Comparison of ENCODE assay signal across 11 mouse cellular contexts in genomic region chr16:25945151-25945955, GRCm38 (mm10).
DNase-seq lines count a peak whose midpoint lies in the region; ATAC-seq and TF ChIP-seq lines count a peak whose summit lies in the region.
"Had no signal": no experiment of that assay in that cellular context is flagged by ENCODE, and none has a peak within 500 bp of the region (broad histone marks: within the 10 kb centered on the region; RNA-seq: fewer than 3 reads in every experiment).

No protein-coding gene starts in this region.

- no peaks in the 10 kb centered on the region for H3K27me3 ChIP-seq in heart, embryonic 14.5 days (ENCODE audit: control insufficient read depth, insufficient read depth, low read length)
- H3K27me3 ChIP-seq: midbrain, embryonic 12.5 days had no signal

- H3K4me1 ChIP-seq in heart, embryonic 14.5 days (ENCODE audit: control insufficient read depth in 2 of 2, insufficient read depth in 2 of 2, low read length in 2 of 2) = peaks cover 12 to 24% of the 10 kb centered on the region in 2 experiments
- H3K4me1 ChIP-seq: midbrain, embryonic 12.5 days had no signal

- peak overlapping the region; percentile 6; the same call in 1 of the 2 replicates for H3K27ac ChIP-seq in gastrocnemius, adult 2 months
- H3K27ac ChIP-seq in heart, embryonic 14.5 days (replicated peaks in 1 of 2; ENCODE audit: control insufficient read depth in 1 of 2, insufficient read depth in 1 of 2, low read depth in 2 of 2, low read length in 2 of 2) = no peak overlapping the region
- H3K27ac ChIP-seq: kidney, postnatal 0 days; midbrain, embryonic 12.5 days had no signal

- ATAC-seq in heart, embryonic 14.5 days (ENCODE audit: insufficient number of reproducible peaks, insufficient read depth, low FRiP score, low read depth) = no peak

- H3K9me3 ChIP-seq in heart, embryonic 14.5 days (ENCODE audit: control insufficient read depth, low read length) = no peaks in the 10 kb centered on the region
- H3K9me3 ChIP-seq: midbrain, embryonic 12.5 days had no signal

- H3K4me2 ChIP-seq in heart, embryonic 14.5 days (ENCODE audit: low read length) = peak overlapping the region; percentile 51
- H3K4me2 ChIP-seq: midbrain, embryonic 12.5 days had no signal

- no peaks in the 10 kb centered on the region for H3K36me3 ChIP-seq in heart, embryonic 14.5 days (ENCODE audit: control insufficient read depth, insufficient read depth, low read length)
- H3K36me3 ChIP-seq: midbrain, embryonic 12.5 days had no signal

- peak; percentile 42 for DNase-seq in gastrocnemius, adult 2 months
- no peak for DNase-seq in gastrocnemius, postnatal 25 days
- peak; percentile 49 for DNase-seq in urinary bladder, postnatal 14 days (ENCODE audit: low spot score)
- no peak for DNase-seq in urinary bladder, adult 18-20 months (ENCODE audit: low spot score in 2 of 2)
- DNase-seq in testis, postnatal 14 days (ENCODE audit: low spot score) = peak; percentile 35
- DNase-seq in left cerebral cortex, postnatal 25 days (ENCODE audit: low spot score in 2 of 2) = no peak
- no peak for DNase-seq in urinary bladder, postnatal 25 days (ENCODE audit: low spot score)
- DNase-seq: embryo, embryonic 11 days had no signal

- peak overlapping the region; percentile 49 for H3K4me3 ChIP-seq in gastrocnemius, adult 2 months
- no peak overlapping the region; a peak in 1 of 4 replicates for H3K4me3 ChIP-seq in heart, embryonic 14.5 days (ENCODE audit: control insufficient read depth in 1 of 2, insufficient read depth in 1 of 2, low read depth in 1 of 2, low read length in 2 of 2)
- H3K4me3 ChIP-seq: midbrain, embryonic 12.5 days had no signal

- intact Hi-C loops in gastrocnemius, adult 2 months (cut with DNase I) = no loop called here
- intact Hi-C loops in left cerebral cortex, postnatal 25 days (cut with DNase I) = no loop called here

- no peak overlapping the region for H3K9ac ChIP-seq in heart, embryonic 14.5 days (ENCODE audit: low read length)
- H3K9ac ChIP-seq: midbrain, embryonic 12.5 days had no signal

- TF ChIP-seq CTCF in gastrocnemius, adult 2 months (IDR thresholded peaks at IDR 0.05) = peak; percentile 8; the same call in 1 of the 2 replicates

- 14% methylated on average over 12 of the region's 12 CpGs for WGBS in heart, embryonic 14.5 days

Comparison
In these comparisons a context has a peak if more than half of its experiments do, and no peak if none do; other contexts are left out.
1. DNase-seq: peak in gastrocnemius, adult 2 months (single experiment), urinary bladder, postnatal 14 days (single experiment) and testis, postnatal 14 days (single experiment); none in gastrocnemius, postnatal 25 days (single experiment), urinary bladder, adult 18-20 months (0 of 2), left cerebral cortex, postnatal 25 days (0 of 2) and urinary bladder, postnatal 25 days (single experiment).